Mouse (Mus musculus) myocyte (in vitro differentiated cells): ENCODE measurements around the gene Chrd. TPM values are rescaled to one million over a fixed set of nuclear protein-coding genes. Genes with fewer than 3 reads are reported as not detected.

ENCODE experiments used
- H3K27me3 ChIP-seq: one replicate; pipeline ENCODE4 v1.6.1; 2011; ENCODE audit not compliant: control insufficient read depth, insufficient read depth, insufficient read length
- H3K36me3 ChIP-seq: one replicate; pipeline ENCODE4 v1.6.1; 2011; ENCODE audit not compliant: control insufficient read depth, insufficient read depth
- H3K4me2 ChIP-seq: one replicate; pipeline ENCODE4 v1.6.1; 2011; ENCODE audit warnings: low read depth, control low read depth
- H3K4me3 ChIP-seq: one replicate; pipeline ENCODE4 v1.5.1; 2011; ENCODE audit warnings: mild to moderate bottlenecking, control low read depth, moderate library complexity
- H3K79me2 ChIP-seq: one replicate; pipeline ENCODE4 v1.6.1; 2011; ENCODE audit not compliant: control insufficient read depth, insufficient read depth
- H3ac ChIP-seq: one replicate; pipeline ENCODE4 v1.6.1; 2011; ENCODE audit not compliant: control insufficient read depth, insufficient read length
- CEBPB ChIP-seq: IDR thresholded peaks from 2 replicates; pipeline ENCODE4 v1.6.1; 2011; ENCODE audit warnings: mild to moderate bottlenecking, moderate library complexity; ENCODE audit not compliant: poor library complexity, insufficient read depth, severe bottlenecking
- E2F4 ChIP-seq: IDR thresholded peaks from one replicate; pipeline ENCODE4 v1.6.1; 2011; ENCODE audit warnings: mild to moderate bottlenecking, control low read depth, moderate library complexity; ENCODE audit not compliant: insufficient read depth
- MAX ChIP-seq: IDR thresholded peaks from one replicate; pipeline ENCODE4 v1.6.1; 2011; ENCODE audit warnings: low read depth, mild to moderate bottlenecking, control low read depth
- MYOD1 ChIP-seq, 3 experiments: IDR thresholded peaks; one replicate each; pipeline ENCODE4 v1.6.1; 2011; ENCODE audit warnings: control low read depth in 2 of 3, low read depth in 2 of 3, mild to moderate bottlenecking in 2 of 3, moderate library complexity in 1 of 3; ENCODE audit not compliant: insufficient read length in 2 of 3, control insufficient read depth in 1 of 3
- MYOG ChIP-seq, 3 experiments: IDR thresholded peaks; one replicate each; pipeline ENCODE4 v1.6.1; 2011; ENCODE audit warnings: control low read depth in 2 of 3, low read depth in 2 of 3, mild to moderate bottlenecking in 2 of 3; ENCODE audit not compliant: insufficient read length in 2 of 3, control insufficient read depth in 1 of 3, insufficient read depth in 1 of 3
- POLR2A ChIP-seq: IDR thresholded peaks from one replicate; pipeline ENCODE4 v1.6.1; 2011; ENCODE audit warnings: low read depth, mild to moderate bottlenecking, control low read depth, moderate library complexity; ENCODE audit not compliant: insufficient read length
- POLR2AphosphoS2 ChIP-seq: IDR thresholded peaks from one replicate; pipeline ENCODE4 v1.6.1; 2011; ENCODE audit warnings: low read depth, control low read depth; ENCODE audit not compliant: insufficient read length
- REST ChIP-seq: IDR thresholded peaks from one replicate; pipeline ENCODE4 v1.6.1; 2011; ENCODE audit warnings: mild to moderate bottlenecking, control low read depth, moderate library complexity; ENCODE audit not compliant: insufficient read depth, insufficient read length
- SRF ChIP-seq: IDR thresholded peaks from one replicate; pipeline ENCODE4 v1.6.1; 2011; ENCODE audit warnings: low read depth; ENCODE audit not compliant: control insufficient read depth, insufficient read length
- TCF12 ChIP-seq: IDR thresholded peaks from one replicate; pipeline ENCODE4 v1.6.1; 2011; ENCODE audit warnings: mild to moderate bottlenecking, control low read depth; ENCODE audit not compliant: poor library complexity, insufficient read depth, severe bottlenecking
- TCF3 ChIP-seq: IDR thresholded peaks from one replicate; pipeline ENCODE4 v1.6.1; 2011; ENCODE audit warnings: low read depth, control low read depth; ENCODE audit not compliant: insufficient read length
- USF1 ChIP-seq: IDR thresholded peaks from one replicate; pipeline ENCODE4 v1.6.1; 2011; ENCODE audit warnings: low read depth, mild to moderate bottlenecking, control low read depth, moderate library complexity
- polyA plus RNA-seq: library from polyadenylated mRNA; unstranded; fragments of >200 nt; fragmentation: generic; extraction: Trizol; gene quantifications from one replicate; pipeline ENCODE4 v1.2.1, GENCODE M21; 2012; ENCODE audit warnings: missing spikeins

The Chrd gene
- polyA plus RNA-seq, 1 experiment: 14.0 TPM

DNA sequence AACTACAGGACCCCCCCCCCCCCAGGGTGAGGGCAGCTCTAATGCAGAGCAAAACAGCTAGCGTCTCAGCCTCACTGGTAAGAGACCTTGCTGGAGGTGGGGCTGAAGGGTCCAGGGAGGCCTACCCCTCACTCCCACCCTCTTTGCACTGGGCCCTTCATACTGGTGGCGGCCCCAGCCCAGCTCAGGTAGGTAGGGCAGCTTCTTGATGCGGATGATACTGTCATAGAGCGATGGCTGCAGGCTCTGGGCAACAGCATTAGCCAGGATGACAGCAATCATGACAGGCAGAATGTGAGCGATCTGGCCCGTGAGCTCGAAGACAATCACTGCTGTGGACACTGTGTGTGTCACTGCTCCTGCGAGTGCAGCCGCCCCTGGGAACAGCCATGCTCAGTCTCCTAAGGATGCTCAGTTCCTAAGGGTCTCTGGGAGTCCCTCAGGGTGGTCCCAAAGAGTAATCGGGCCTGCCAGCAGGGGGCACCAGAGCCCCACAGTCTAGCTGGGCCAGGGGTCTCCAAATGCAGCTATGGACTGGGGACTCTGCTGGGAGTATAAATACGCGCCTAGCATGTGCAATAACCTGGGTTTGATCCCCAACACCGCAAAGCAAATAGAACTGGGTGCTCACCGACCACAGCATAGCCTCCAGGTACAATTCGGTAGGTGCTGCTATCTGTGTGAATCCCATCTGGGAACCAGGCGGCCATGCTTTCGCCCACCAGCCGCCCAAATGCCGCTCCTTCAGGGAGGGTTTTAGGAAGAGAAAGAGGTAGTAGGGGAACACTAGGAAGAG is 23.8 kb upstream of the Chrd start:
- Histone ChIP-seq H3K36me3 (no peaks in the 10 kb centered on the region), H3K79me2 (no peaks in the 10 kb centered on the region), H3K4me2 (no peak overlapping the region), H3K27me3 (no peaks in the 10 kb centered on the region), H3K4me3 (no peak overlapping the region), H3ac (no peak overlapping the region)
- TF ChIP-seq MYOD1 (IDR thresholded peaks at IDR 0.05; ENCODE audit: control insufficient read depth in 1 of 3, insufficient read length in 2 of 3, low read depth in 2 of 3): no peak
- no peak for TF ChIP-seq SRF
- no peak for TF ChIP-seq REST
- no peak for TF ChIP-seq MYOG (IDR thresholded peaks at IDR 0.05; ENCODE audit: control insufficient read depth in 1 of 3, insufficient read depth in 1 of 3, insufficient read length in 2 of 3, low read depth in 2 of 3)
- TF ChIP-seq USF1: no peak
- no peak for TF ChIP-seq MAX
- no peak for TF ChIP-seq TCF12
- no peak for TF ChIP-seq POLR2A
- TF ChIP-seq POLR2AphosphoS2: no peak
- no peak for TF ChIP-seq CEBPB
- TF ChIP-seq TCF3: no peak
- TF ChIP-seq E2F4: no peak

GRCm38 (mm10) chr16:20710370-20710769 is 22.6 kb upstream of the Chrd start:
- H3K36me3 ChIP-seq: no peaks in the 10 kb centered on the region

GRCm38 (mm10) chr16:20710810-20711209 is 22.1 kb upstream of the Chrd start:
- Histone ChIP-seq H3K79me2 (no peaks in the 10 kb centered on the region), H3K4me2 (no peak overlapping the region), H3K36me3 (no peaks in the 10 kb centered on the region), H3ac (no peak overlapping the region), H3K27me3 (no peaks in the 10 kb centered on the region), H3K4me3 (no peak overlapping the region)
- no peak for TF ChIP-seq SRF
- no peak for TF ChIP-seq MYOG (IDR thresholded peaks at IDR 0.05; ENCODE audit: control insufficient read depth in 1 of 3, insufficient read depth in 1 of 3, insufficient read length in 2 of 3, low read depth in 2 of 3)
- TF ChIP-seq TCF3: no peak
- no peak for TF ChIP-seq MYOD1 (IDR thresholded peaks at IDR 0.05; ENCODE audit: control insufficient read depth in 1 of 3, insufficient read length in 2 of 3, low read depth in 2 of 3)
- TF ChIP-seq REST: no peak
- TF ChIP-seq USF1: no peak
- TF ChIP-seq CEBPB: no peak
- no peak for TF ChIP-seq TCF12
- no peak for TF ChIP-seq MAX
- no peak for TF ChIP-seq POLR2AphosphoS2
- TF ChIP-seq E2F4: no peak
- TF ChIP-seq POLR2A: no peak

More at GRCm38 (mm10) chr16:20710370-20710769, 22.6 kb upstream of the Chrd start:
- Histone ChIP-seq H3K4me2 (no peak overlapping the region), H3K27me3 (no peaks in the 10 kb centered on the region), H3ac (no peak overlapping the region), H3K4me3 (no peak overlapping the region), H3K79me2 (no peaks in the 10 kb centered on the region)
- TF ChIP-seq POLR2A: no peak
- no peak for TF ChIP-seq CEBPB
- TF ChIP-seq USF1: no peak
- TF ChIP-seq REST: no peak
- TF ChIP-seq E2F4: no peak
- no peak for TF ChIP-seq TCF3
- TF ChIP-seq MYOD1 (IDR thresholded peaks at IDR 0.05; ENCODE audit: control insufficient read depth in 1 of 3, insufficient read length in 2 of 3, low read depth in 2 of 3): no peak
- no peak for TF ChIP-seq MAX
- TF ChIP-seq SRF: no peak
- no peak for TF ChIP-seq MYOG (IDR thresholded peaks at IDR 0.05; ENCODE audit: control insufficient read depth in 1 of 3, insufficient read depth in 1 of 3, insufficient read length in 2 of 3, low read depth in 2 of 3)
- no peak for TF ChIP-seq TCF12
- TF ChIP-seq POLR2AphosphoS2: no peak

- H3K36me3 ChIP-seq: no peaks in the 10 kb centered on the region
Observed at GRCm38 (mm10) chr16:20712190-20712589, 20.7 kb upstream of the Chrd start.

GRCm38 (mm10) chr16:20712889-20713288 is 20.0 kb upstream of the Chrd start:
- TF ChIP-seq CEBPB: no peak
- no peak for TF ChIP-seq POLR2A
- TF ChIP-seq SRF: no peak
- TF ChIP-seq TCF3: no peak
- TF ChIP-seq USF1: no peak
- no peak for TF ChIP-seq E2F4
- TF ChIP-seq MAX: no peak
- TF ChIP-seq MYOD1 (IDR thresholded peaks at IDR 0.05; ENCODE audit: control insufficient read depth in 1 of 3, insufficient read length in 2 of 3, low read depth in 2 of 3): no peak
- TF ChIP-seq MYOG (IDR thresholded peaks at IDR 0.05; ENCODE audit: control insufficient read depth in 1 of 3, insufficient read depth in 1 of 3, insufficient read length in 2 of 3, low read depth in 2 of 3): no peak
- no peak for TF ChIP-seq REST
- TF ChIP-seq POLR2AphosphoS2: no peak
- no peak for TF ChIP-seq TCF12
- Histone ChIP-seq H3ac (no peak overlapping the region), H3K79me2 (no peaks in the 10 kb centered on the region), H3K4me3 (no peak overlapping the region), H3K36me3 (no peaks in the 10 kb centered on the region), H3K4me2 (no peak overlapping the region), H3K27me3 (no peaks in the 10 kb centered on the region)

More at GRCm38 (mm10) chr16:20712190-20712589, 20.7 kb upstream of the Chrd start:
- TF ChIP-seq CEBPB: no peak
- TF ChIP-seq USF1: no peak
- no peak for TF ChIP-seq POLR2A
- TF ChIP-seq REST: no peak
- no peak for TF ChIP-seq MYOG (IDR thresholded peaks at IDR 0.05; ENCODE audit: control insufficient read depth in 1 of 3, insufficient read depth in 1 of 3, insufficient read length in 2 of 3, low read depth in 2 of 3)
- H3ac ChIP-seq: no peak overlapping the region
- no peaks in the 10 kb centered on the region for H3K79me2 ChIP-seq
- H3K4me2 ChIP-seq: no peak overlapping the region
- H3K27me3 ChIP-seq: no peaks in the 10 kb centered on the region
- H3K4me3 ChIP-seq: no peak overlapping the region
